Mouse (Mus musculus) thymus, postnatal 36 days (tissue): Measurements from ENCODE around the gene Bpifb6.
A peak's percentile ranks its signal among the peaks of the same experiment; 100 is the strongest.

Experiments
- DNase-seq, 2 experiments: peaks; one replicate each; pipeline ENCODE4 v3.0.0; 2022; ENCODE audit warnings: mixed read lengths in 2 of 2

Gene Bpifb6

GRCm38 (mm10) chr2:153900088-153900487, at the start of gene Bpifb6:
TSS of gene Bpifb6 (plus strand) at chr2:153900388.
- DNase-seq = no peak

- DNase-seq = peak; percentile 40 to 45
Measured at GRCm38 (mm10) chr2:153851030-153851360, 49.2 kb upstream of the Bpifb6 start.

- DNase-seq = no peak
Measured at GRCm38 (mm10) chr2:153853544-153853943, 46.6 kb upstream of the Bpifb6 start.

GRCm38 (mm10) chr2:153859581-153859980, 40.6 kb upstream of the Bpifb6 start:
- DNase-seq = no peak

- no peak for DNase-seq
Measured at GRCm38 (mm10) chr2:153860315-153860714, 39.9 kb upstream of the Bpifb6 start.

GRCm38 (mm10) chr2:153860715-153861114, 39.5 kb upstream of the Bpifb6 start:
- no peak for DNase-seq

GRCm38 (mm10) chr2:153861960-153862359, 38.2 kb upstream of the Bpifb6 start:
- no peak for DNase-seq

GRCm38 (mm10) chr2:153870984-153871383, 29.2 kb upstream of the Bpifb6 start, which contains the start of gene Sun5:
TSS of gene Sun5 (minus strand) at chr2:153871084.
- no peak for DNase-seq

- no peak for DNase-seq
Measured at GRCm38 (mm10) chr2:153874745-153875144, 25.4 kb upstream of the Bpifb6 start, which contains the start of gene Bpifb2. TSS of gene Bpifb2 (plus strand) at chr2:153875045.

- DNase-seq = no peak
Measured at GRCm38 (mm10) chr2:153899111-153899510, 1.1 kb upstream of the Bpifb6 start.

- DNase-seq = no peak
Measured at GRCm38 (mm10) chr2:153902726-153903125, 2.5 kb downstream of the Bpifb6 start.

- DNase-seq = no peak
Measured at GRCm38 (mm10) chr2:153906626-153907025, 6.4 kb downstream of the Bpifb6 start.

- DNase-seq = no peak
Measured at GRCm38 (mm10) chr2:153914151-153914550, 14.0 kb downstream of the Bpifb6 start.

- DNase-seq = no peak
Measured at GRCm38 (mm10) chr2:153917930-153918329, 17.7 kb downstream of the Bpifb6 start, which contains the start of gene Bpifb3. TSS of gene Bpifb3 (plus strand) at chr2:153918230.

- no peak for DNase-seq
Measured at GRCm38 (mm10) chr2:153921246-153921645, 21.1 kb downstream of the Bpifb6 start.

GRCm38 (mm10) chr2:153929871-153930413, 29.8 kb downstream of the Bpifb6 start:
- peak; percentile 37 to 47 for DNase-seq

GRCm38 (mm10) chr2:153931125-153931524, 30.9 kb downstream of the Bpifb6 start:
- DNase-seq = no peak

GRCm38 (mm10) chr2:153933311-153933710, 33.1 kb downstream of the Bpifb6 start:
- no peak for DNase-seq

- no peak for DNase-seq
Measured at GRCm38 (mm10) chr2:153935348-153935747, 35.2 kb downstream of the Bpifb6 start.

- DNase-seq = no peak
Measured at GRCm38 (mm10) chr2:153937843-153938242, 37.7 kb downstream of the Bpifb6 start, which contains the start of gene Bpifb4. TSS of gene Bpifb4 (plus strand) at chr2:153938212.

GRCm38 (mm10) chr2:153943537-153943936, 43.3 kb downstream of the Bpifb6 start:
- DNase-seq = peak; percentile 32 to 46

GRCm38 (mm10) chr2:153944567-153944966, 44.4 kb downstream of the Bpifb6 start:
- DNase-seq = no peak

- peak; percentile 38 to 50 for DNase-seq
Measured at GRCm38 (mm10) chr2:153952897-153953296, 52.7 kb downstream of the Bpifb6 start.

- DNase-seq = peak; percentile 49 to 50
Measured at GRCm38 (mm10) chr2:153953836-153954235, 53.6 kb downstream of the Bpifb6 start.
